Mouse (Mus musculus) yolk sac, embryonic 10.5 days (tissue): ENCODE measurements around the gene Ift140.
"Not testable (repeated sequence)": the region's sequence is repeated elsewhere in the genome, so short reads cannot be mapped to it uniquely, and the experiment has no call there.

Experiments
- DNase-seq: peaks from one replicate; pipeline ENCODE4 v3.0.0-alpha.2; 2017; ENCODE audit warnings: low spot score

Ift140 gene

DNA sequence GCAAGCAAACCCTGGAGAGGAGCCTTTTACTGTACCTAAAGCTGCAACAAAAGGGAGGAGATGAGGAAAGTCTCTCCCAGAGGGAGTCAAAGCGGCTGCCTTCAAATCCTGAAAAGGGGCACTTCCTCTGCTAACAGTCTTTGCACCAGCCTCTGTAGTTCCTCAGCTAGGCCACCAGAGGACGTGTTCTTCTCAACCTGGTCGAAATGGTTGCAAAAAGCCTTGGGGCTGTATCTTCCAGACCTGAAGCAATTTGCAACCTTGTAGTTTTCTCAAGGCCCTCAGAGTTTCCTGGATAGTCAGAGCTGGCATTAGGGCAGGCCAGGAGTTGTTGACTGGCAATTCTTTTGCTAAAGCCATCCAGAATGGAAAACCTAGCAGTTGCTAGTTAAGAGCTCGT lies 101.4 kb downstream of the Ift140 start:
- DNase-seq: no peak

- DNase-seq: no peak
Observed at GRCm38 (mm10) chr17:25120406-25120805, 104.5 kb downstream of the Ift140 start, which contains the start of gene Ptx4. Gene Ptx4, plus strand, starts transcription at chr17:25120760.

GRCm38 (mm10) chr17:25123979-25124378 lies 108.1 kb downstream of the Ift140 start:
- DNase-seq: no peak

DNA sequence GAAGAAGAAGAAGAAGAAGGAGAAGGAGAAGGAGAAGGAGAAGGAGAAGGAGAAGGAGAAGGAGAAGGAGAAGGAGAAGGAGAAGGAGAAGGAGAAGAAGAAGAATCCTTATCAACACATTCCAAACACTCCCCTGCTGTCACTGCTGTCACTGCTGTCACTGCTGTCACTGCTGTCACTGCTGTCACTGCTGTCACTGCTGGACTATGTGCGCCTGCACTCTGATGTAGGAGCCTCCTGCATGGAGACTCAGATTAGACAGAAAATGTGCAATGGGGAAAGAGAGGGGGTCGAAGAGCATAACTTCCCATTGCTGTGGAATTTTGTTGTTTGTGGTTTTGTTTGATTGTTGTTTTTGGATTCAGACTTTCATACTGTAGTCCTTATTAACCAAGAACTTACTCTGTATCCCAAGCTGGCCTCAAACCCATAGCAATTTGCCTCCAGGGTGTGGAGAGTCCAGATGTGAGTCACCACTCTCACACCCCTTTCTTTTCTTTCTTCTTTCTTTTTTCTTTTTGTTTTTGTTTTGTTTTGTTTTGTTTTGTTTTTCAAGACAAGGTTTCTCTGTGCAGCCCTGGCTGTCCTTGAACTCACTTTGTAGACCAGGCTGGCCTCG lies 109.7 kb downstream of the Ift140 start:
- not testable (repeated sequence) for DNase-seq

DNA sequence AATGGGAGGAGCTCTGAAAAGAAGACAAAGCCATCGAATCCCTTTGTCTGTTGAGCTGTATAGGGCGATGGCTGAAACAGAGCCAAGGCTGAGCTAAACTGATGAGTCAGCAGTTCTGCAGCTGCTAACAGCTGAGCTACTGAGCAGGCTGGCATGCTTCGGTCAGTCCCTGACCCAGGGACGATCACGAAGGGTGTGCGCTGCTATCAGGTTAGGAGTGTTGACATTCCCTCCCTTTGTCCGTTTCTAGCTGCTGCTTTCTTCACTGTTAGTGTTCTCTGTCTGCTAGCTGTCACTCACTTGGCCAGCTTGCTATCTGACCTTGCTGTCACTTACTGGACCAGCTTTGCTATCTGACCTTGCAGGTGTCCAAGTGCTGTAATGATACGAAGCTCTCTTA lies 111.2 kb downstream of the Ift140 start:
- DNase-seq: peak; percentile 43

- DNase-seq: no peak
Observed at GRCm38 (mm10) chr17:25127681-25128080, 111.8 kb downstream of the Ift140 start.

- no peak for DNase-seq
Observed at GRCm38 (mm10) chr17:25130060-25130459, 114.2 kb downstream of the Ift140 start.

- DNase-seq: peak; percentile 91
Observed at GRCm38 (mm10) chr17:25133275-25133698, 117.4 kb downstream of the Ift140 start, which contains the start of gene Clcn7. Gene Clcn7, plus strand, starts transcription at chr17:25133391.

DNA sequence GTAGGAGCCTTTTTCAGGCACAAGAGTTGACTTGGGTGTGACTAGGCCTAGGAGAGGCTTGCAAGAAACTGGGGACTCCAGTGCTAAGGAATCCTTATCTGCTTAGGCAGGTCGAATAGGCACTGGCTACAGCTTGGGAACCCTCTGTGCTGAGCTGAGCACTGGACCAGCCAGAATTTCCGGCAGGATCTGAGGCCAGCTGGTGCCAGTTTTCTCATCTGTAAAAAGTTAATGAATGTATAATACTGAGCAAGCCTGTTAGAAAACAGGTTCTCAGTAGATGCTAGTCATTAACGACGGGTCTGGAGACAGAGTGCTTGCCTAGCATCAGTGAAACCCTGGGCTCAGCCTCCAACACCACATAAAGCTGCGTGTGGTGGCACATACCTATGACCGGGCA lies 119.7 kb downstream of the Ift140 start:
- DNase-seq: no peak

GRCm38 (mm10) chr17:25138803-25139202 lies 122.9 kb downstream of the Ift140 start:
- no peak for DNase-seq

GRCm38 (mm10) chr17:25139960-25140359 lies 124.1 kb downstream of the Ift140 start:
- no peak for DNase-seq
